Mouse (Mus musculus) cerebellum, adult 2 months (tissue): Measurements from ENCODE around the gene Wipf2. TPM values are rescaled to one million over a fixed set of nuclear protein-coding genes. Genes with fewer than 3 reads are reported as not detected.
A peak's percentile ranks its signal among the peaks of the same experiment; 100 is the strongest.

ENCODE experiments used
- DNase-seq, 2 experiments: peaks; one replicate each; pipeline ENCODE4 v3.0.0; 2021
- H3K27ac ChIP-seq: fragments of 200-500 bp; 2 replicates; pipeline ENCODE4 v1.5.1; 2012; ENCODE audit warnings: low read length, control low read depth, inconsistent platforms; ENCODE audit not compliant: insufficient read depth
- H3K27me3 ChIP-seq: fragments of 200-500 bp; 2 replicates; pipeline ENCODE4 v1.6.1; 2012; ENCODE audit warnings: inconsistent platforms, mild to moderate bottlenecking, low read length, moderate library complexity; ENCODE audit not compliant: control insufficient read depth, insufficient read depth
- H3K4me1 ChIP-seq: fragments of 200-500 bp; 2 replicates; pipeline ENCODE4 v1.6.1; 2011; ENCODE audit warnings: low read length; ENCODE audit not compliant: control insufficient read depth, insufficient read depth
- H3K4me3 ChIP-seq: fragments of 200-500 bp; replicated peaks from 2 replicates; pipeline ENCODE3; 2011; ENCODE audit warnings: mild to moderate bottlenecking, low read depth, low read length, control low read depth; ENCODE audit not compliant: insufficient read depth
- CTCF ChIP-seq: fragments of 200-500 bp; IDR thresholded peaks from 2 replicates; pipeline ENCODE4 v1.5.1; 2011; ENCODE audit warnings: low read depth, mild to moderate bottlenecking, control low read depth, low read length, moderate library complexity, borderline replicate concordance; ENCODE audit not compliant: insufficient read depth
- POLR2A ChIP-seq: fragments of 200-500 bp; IDR thresholded peaks from 2 replicates; pipeline ENCODE4 v1.6.1; 2011; ENCODE audit warnings: low read length, control low read depth, borderline replicate concordance; ENCODE audit not compliant: insufficient read depth
- WGBS: fragments of 180-500 bp; shearing (Covaris S2); methylation state at CpG from one replicate; pipeline ENCODE4 v1.1.7; 2018; 5-methylcytosine and 5-hydroxymethylcytosine counted together
- polyA plus RNA-seq: library from polyadenylated mRNA; depleted of rRNA; stranded (reverse); fragments of >200 nt; gene quantifications from 2 replicates; pipeline ENCODE4 v1.2.3, GENCODE M21; 2012

The Wipf2 gene
- polyA plus RNA-seq, 1 experiment = 25.8 TPM

- no peak overlapping the region for H3K27ac ChIP-seq
Measured at GRCm38 (mm10) chr11:98835296-98835695, 28.1 kb upstream of the Wipf2 start.

DNA sequence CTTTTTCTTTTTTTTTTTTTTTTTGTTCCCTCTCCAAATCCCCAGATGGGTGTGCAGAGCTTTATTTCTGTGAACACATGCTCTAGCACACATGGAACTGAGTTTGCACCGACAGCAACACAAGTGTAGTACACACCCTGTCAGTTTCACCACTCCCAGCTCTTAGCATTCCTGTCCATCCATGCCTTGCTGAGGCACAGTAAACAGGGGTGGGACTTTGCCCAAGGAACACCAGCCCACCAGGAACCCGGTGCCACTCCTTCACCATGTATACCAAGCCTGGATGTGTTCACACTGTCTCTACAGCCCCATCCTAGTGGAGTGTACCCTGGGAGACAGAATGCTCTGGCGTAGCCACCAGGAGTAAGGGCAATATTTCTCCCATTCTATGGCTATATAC, 27.7 kb upstream of the Wipf2 start:
- no peak overlapping the region for H3K4me3 ChIP-seq
- no peak overlapping the region for H3K27ac ChIP-seq

More at GRCm38 (mm10) chr11:98835296-98835695, 28.1 kb upstream of the Wipf2 start:
- peaks cover 12% of the 10 kb centered on the region for H3K4me1 ChIP-seq
- no peaks in the 10 kb centered on the region for H3K27me3 ChIP-seq
- DNase-seq = no peak
- TF ChIP-seq POLR2A (no peak), CTCF (no peak)
- 41% methylated on average over 5 of the region's 5 CpGs for WGBS
- H3K4me3 ChIP-seq = no peak overlapping the region

GRCm38 (mm10) chr11:98836128-98836527, 27.3 kb upstream of the Wipf2 start:
- TF ChIP-seq CTCF (no peak), POLR2A (no peak)
- no peak overlapping the region for H3K27ac ChIP-seq

More for the DNA sequence above, 27.7 kb upstream of the Wipf2 start:
- 51% methylated on average over 3 of the region's 3 CpGs for WGBS
- no peak for DNase-seq
- no peak for TF ChIP-seq CTCF
- TF ChIP-seq POLR2A = no peak
- Histone ChIP-seq H3K27me3 (no peaks in the 10 kb centered on the region), H3K4me1 (peaks cover 12% of the 10 kb centered on the region)

GRCm38 (mm10) chr11:98836651-98837141, 26.7 kb upstream of the Wipf2 start, which contains the start of gene Rapgefl1:
Gene Rapgefl1, plus strand, starts transcription at chr11:98836785.
- peak within 1 kb of the TSS; percentile 91 for H3K4me3 ChIP-seq
- WGBS = under 1% methylated on average over 48 of the region's 48 CpGs
- DNase-seq = peak; percentile 85 to 87
- H3K4me1 ChIP-seq = peaks cover 12% of the 10 kb centered on the region
- peak within 1 kb of the TSS; percentile 85 for H3K27ac ChIP-seq
- TF ChIP-seq POLR2A = peak; percentile 64
- no peak for TF ChIP-seq CTCF
- H3K27me3 ChIP-seq = no peaks in the 10 kb centered on the region

More at GRCm38 (mm10) chr11:98836128-98836527, 27.3 kb upstream of the Wipf2 start:
- no peak for DNase-seq
- Histone ChIP-seq H3K4me3 (peak overlapping the region; percentile 42), H3K4me1 (peaks cover 12% of the 10 kb centered on the region), H3K27me3 (no peaks in the 10 kb centered on the region)
- 32% methylated on average over 7 of the region's 7 CpGs for WGBS

DNA sequence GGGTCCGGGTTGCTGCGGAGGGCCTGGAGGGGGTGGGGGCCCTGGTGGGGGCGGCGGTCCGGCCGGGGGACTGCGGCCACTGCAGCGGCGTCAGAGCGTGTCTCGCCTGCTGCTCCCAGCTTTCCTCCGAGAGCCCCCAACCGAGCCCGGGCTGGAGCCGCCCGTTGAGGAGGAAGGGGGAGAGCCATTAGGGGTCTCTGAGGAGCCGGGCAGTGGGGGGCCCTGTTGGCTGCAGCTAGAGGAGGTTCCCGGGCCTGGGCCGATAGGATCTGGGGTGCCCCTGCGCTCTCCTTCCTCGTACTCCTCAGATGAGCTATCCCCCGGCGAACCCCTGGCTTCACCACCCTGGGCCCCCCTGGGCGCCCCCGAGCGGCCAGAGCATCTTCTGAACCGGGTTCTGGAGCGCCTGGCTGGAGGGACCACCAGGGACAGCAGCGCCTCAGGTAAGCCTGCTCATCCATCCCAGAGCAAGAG, 26.2 kb upstream of the Wipf2 start:
- peak; percentile 36 to 55 for DNase-seq
- TF ChIP-seq POLR2A (no peak), CTCF (no peak)
- Histone ChIP-seq H3K27ac (peak overlapping the region; percentile 55; the same call in 1 of the 2 replicates), H3K4me1 (peaks cover 12% of the 10 kb centered on the region), H3K4me3 (peak overlapping the region; percentile 91), H3K27me3 (no peaks in the 10 kb centered on the region)
- WGBS = under 1% methylated on average over 29 of the region's 29 CpGs

DNA sequence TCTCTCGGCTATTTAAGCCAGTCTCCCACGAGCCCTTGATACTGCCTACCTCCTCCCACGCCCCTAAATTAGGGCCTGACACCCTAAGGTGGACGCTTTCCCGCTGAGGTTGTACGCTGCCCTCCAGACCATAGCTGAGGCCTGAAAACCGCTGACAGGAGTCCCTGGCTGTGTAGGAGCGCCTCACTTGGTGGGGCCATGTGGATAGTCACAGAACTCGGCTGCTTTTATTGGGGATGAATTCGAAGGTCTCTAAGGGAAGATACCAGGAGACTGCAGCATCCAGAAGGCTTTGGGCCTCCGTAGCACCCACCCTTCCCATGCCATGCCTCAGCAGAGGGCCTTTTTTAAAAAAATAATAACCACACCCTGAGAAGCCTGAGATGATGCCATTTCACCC, 25.5 kb upstream of the Wipf2 start:
- peaks cover 12% of the 10 kb centered on the region for H3K4me1 ChIP-seq
- DNase-seq = peak; percentile 36 to 48
- TF ChIP-seq POLR2A (no peak), CTCF (no peak)
- H3K27me3 ChIP-seq = no peaks in the 10 kb centered on the region
- WGBS = 31% methylated on average over 11 of the region's 11 CpGs
- peak overlapping the region; percentile 91 for H3K4me3 ChIP-seq
- no peak overlapping the region for H3K27ac ChIP-seq

GRCm38 (mm10) chr11:98838512-98838911, 24.9 kb upstream of the Wipf2 start:
- 38% methylated on average over 9 of the region's 9 CpGs for WGBS

DNA sequence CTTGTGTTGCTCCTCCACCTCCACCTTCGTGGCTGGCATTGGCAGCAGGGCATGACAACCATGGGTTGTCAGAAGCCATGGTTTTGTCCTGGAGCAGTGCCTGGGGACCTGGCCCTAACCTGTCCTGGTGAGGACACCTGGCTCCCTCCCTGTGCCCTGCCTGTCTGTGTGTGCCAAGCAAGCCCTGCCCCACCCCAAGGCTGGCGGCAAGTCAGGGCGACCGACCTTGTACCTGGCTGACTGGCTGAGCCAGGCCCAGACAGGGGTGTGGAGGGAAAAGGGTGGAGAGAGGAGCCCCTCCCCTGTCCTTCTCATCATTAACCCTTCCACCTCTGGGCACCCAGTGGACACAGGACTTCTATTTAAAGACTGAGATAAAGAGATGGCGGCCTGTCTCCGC, 24.0 kb upstream of the Wipf2 start:
- DNase-seq = peak; percentile 40 to 48
- Histone ChIP-seq H3K4me1 (peaks cover 12% of the 10 kb centered on the region), H3K27me3 (no peaks in the 10 kb centered on the region), H3K4me3 (no peak overlapping the region), H3K27ac (no peak overlapping the region)
- WGBS = 37% methylated on average over 6 of the region's 6 CpGs
- TF ChIP-seq CTCF = no peak
- TF ChIP-seq POLR2A = no peak

More at GRCm38 (mm10) chr11:98838512-98838911, 24.9 kb upstream of the Wipf2 start:
- no peak for DNase-seq
- TF ChIP-seq CTCF (no peak), POLR2A (no peak)
- H3K27ac ChIP-seq = peak overlapping the region; percentile 34; the same call in 1 of the 2 replicates
- no peak overlapping the region for H3K4me3 ChIP-seq
- no peaks in the 10 kb centered on the region for H3K27me3 ChIP-seq
- peaks cover 12% of the 10 kb centered on the region for H3K4me1 ChIP-seq
